Mouse (Mus musculus) MEL (cell line): Measurements from ENCODE around the gene Srebf2. TPM values are rescaled to one million over a fixed set of nuclear protein-coding genes. Genes with fewer than 3 reads are reported as not detected.

ENCODE experiments used
- DNase-seq: peaks from one replicate; pipeline ENCODE4 v3.0.0; 2011; ENCODE audit warnings: low read depth, low spot score
- H3K27ac ChIP-seq: 2 replicates; pipeline ENCODE4 v1.5.1; 2012; ENCODE audit warnings: low read depth, mild to moderate bottlenecking, control low read depth, low read length, moderate library complexity; ENCODE audit not compliant: control insufficient read depth
- H3K27me3 ChIP-seq, 2 experiments: fragments of 150-350 bp in 1 of 2; sonication (generic) in 1 of 2; 2 replicates each; pipeline ENCODE4 v1.6.1; 2012; ENCODE audit warnings: low read length in 2 of 2, mild to moderate bottlenecking in 2 of 2, improper control_type of control experiment in 1 of 2, moderate library complexity in 1 of 2; ENCODE audit not compliant: insufficient read depth in 2 of 2, control insufficient read depth in 1 of 2
- H3K36me3 ChIP-seq, 2 experiments: 2 replicates each; pipeline ENCODE4 v1.6.1; 2012 to 2014; ENCODE audit warnings: low read length in 2 of 2, improper control_type of control experiment in 1 of 2, inconsistent platforms in 1 of 2, mild to moderate bottlenecking in 1 of 2; ENCODE audit not compliant: insufficient read depth in 2 of 2, control insufficient read depth in 1 of 2
- H3K4me1 ChIP-seq, 2 experiments: fragments of 150-350 bp in 1 of 2; sonication (generic) in 1 of 2; 2 replicates each; pipeline ENCODE4 v1.6.1; 2012; ENCODE audit warnings: low read length in 2 of 2, improper control_type of control experiment in 1 of 2, mild to moderate bottlenecking in 1 of 2; ENCODE audit not compliant: insufficient read depth in 2 of 2, control insufficient read depth in 1 of 2
- H3K4me3 ChIP-seq, 2 experiments: fragments of 150-350 bp in 1 of 2; sonication (generic) in 1 of 2; 2 replicates each; pipeline ENCODE4 v1.5.1; 2012; ENCODE audit warnings: low read depth in 2 of 2, low read length in 2 of 2, mild to moderate bottlenecking in 2 of 2, moderate library complexity in 2 of 2, control low read depth in 1 of 2, improper control_type of control experiment in 1 of 2; ENCODE audit not compliant: control insufficient read depth in 1 of 2, insufficient read depth in 1 of 2
- H3K79me2 ChIP-seq: 2 replicates; pipeline ENCODE4 v1.6.1; 2012; ENCODE audit warnings: mild to moderate bottlenecking, low read length, moderate library complexity; ENCODE audit not compliant: control insufficient read depth, poor library complexity, insufficient read depth
- H3K9ac ChIP-seq: 2 replicates; pipeline ENCODE4 v1.6.1; 2012; ENCODE audit warnings: low read depth, mild to moderate bottlenecking, control low read depth, low read length, moderate library complexity; ENCODE audit not compliant: control insufficient read depth, poor library complexity, severe bottlenecking
- H3K9me3 ChIP-seq: fragments of 150-350 bp; sonication (generic); replicated peaks from 2 replicates; pipeline ENCODE4 v1.6.1; 2012; ENCODE audit warnings: mild to moderate bottlenecking, low read length, improper control_type of control experiment, moderate library complexity; ENCODE audit not compliant: insufficient read depth
- CHD1 ChIP-seq: IDR thresholded peaks from 2 replicates; pipeline ENCODE4 v1.6.1; 2012; ENCODE audit warnings: low read depth, mild to moderate bottlenecking, inconsistent platforms, low read length, improper control_type of control experiment
- EP300 ChIP-seq, 2 experiments: IDR thresholded peaks; 2 replicates each; pipeline ENCODE4 v1.6.1; 2011; ENCODE audit warnings: improper control_type of control experiment in 2 of 2, low read length in 2 of 2, low read depth in 1 of 2, mild to moderate bottlenecking in 1 of 2
- GATA1 ChIP-seq: IDR thresholded peaks from 2 replicates; pipeline ENCODE4 v1.6.1; 2011; ENCODE audit warnings: low read depth, low read length, improper control_type of control experiment
- MAZ ChIP-seq: IDR thresholded peaks from 2 replicates; pipeline ENCODE4 v1.6.1; 2012; ENCODE audit warnings: low read depth, mild to moderate bottlenecking, inconsistent platforms, low read length, improper control_type of control experiment
- MEF2A ChIP-seq: IDR thresholded peaks from 2 replicates; pipeline ENCODE4 v1.6.1; 2014; ENCODE audit warnings: low read depth, mild to moderate bottlenecking, inconsistent platforms, low read length, improper control_type of control experiment; ENCODE audit not compliant: poor library complexity, insufficient replicate concordance, severe bottlenecking; ENCODE audit errors: extremely low read depth
- MXI1 ChIP-seq: IDR thresholded peaks from 2 replicates; pipeline ENCODE4 v1.6.1; 2011; ENCODE audit warnings: mild to moderate bottlenecking, low read depth, low read length, improper control_type of control experiment
- MYB ChIP-seq: IDR thresholded peaks from 2 replicates; pipeline ENCODE4 v1.6.1; 2011; ENCODE audit warnings: mild to moderate bottlenecking, low read depth, low read length, improper control_type of control experiment
- POLR2AphosphoS5 ChIP-seq: IDR thresholded peaks from 2 replicates; pipeline ENCODE4 v1.6.1; 2012; ENCODE audit warnings: low read depth, borderline replicate concordance, mild to moderate bottlenecking, inconsistent platforms, low read length, moderate library complexity, mixed read lengths
- RAD21 ChIP-seq: IDR thresholded peaks from 2 replicates; pipeline ENCODE4 v1.6.1; 2011; ENCODE audit warnings: mild to moderate bottlenecking, low read depth, low read length, improper control_type of control experiment
- SIN3A ChIP-seq: IDR thresholded peaks from 2 replicates; pipeline ENCODE4 v1.6.1; 2012; ENCODE audit warnings: low read length, improper control_type of control experiment, inconsistent platforms
- SMC3 ChIP-seq: IDR thresholded peaks from 2 replicates; pipeline ENCODE4 v1.6.1; 2011; ENCODE audit warnings: low read depth, low read length, improper control_type of control experiment
- TAL1 ChIP-seq: IDR thresholded peaks from 2 replicates; pipeline ENCODE4 v1.6.1; 2012; ENCODE audit warnings: mild to moderate bottlenecking, inconsistent platforms, low read length, moderate library complexity, mixed read lengths
- TBP ChIP-seq: IDR thresholded peaks from 2 replicates; pipeline ENCODE4 v1.8.0; 2011; ENCODE audit warnings: low read depth, low read length, improper control_type of control experiment
- TCF12 ChIP-seq: IDR thresholded peaks from 2 replicates; pipeline ENCODE4 v1.6.1; 2014; ENCODE audit warnings: low read depth, mild to moderate bottlenecking, inconsistent platforms, low read length, improper control_type of control experiment, moderate library complexity
- USF2 ChIP-seq, 2 experiments: IDR thresholded peaks; 2 replicates each; pipeline ENCODE4 v1.6.1; 2011 to 2012; ENCODE audit warnings: improper control_type of control experiment in 2 of 2, low read length in 2 of 2, borderline replicate concordance in 1 of 2, inconsistent platforms in 1 of 2, low read depth in 1 of 2, mild to moderate bottlenecking in 1 of 2; ENCODE audit not compliant: insufficient read depth in 1 of 2
- ZKSCAN1 ChIP-seq: IDR thresholded peaks from 2 replicates; pipeline ENCODE4 v1.6.1; 2012; ENCODE audit warnings: low read depth, mild to moderate bottlenecking, inconsistent platforms, low read length, improper control_type of control experiment, moderate library complexity
- ZMIZ1 ChIP-seq: IDR thresholded peaks from 2 replicates; pipeline ENCODE4 v1.6.1; 2012; ENCODE audit warnings: low read depth, mild to moderate bottlenecking, inconsistent platforms, low read length, improper control_type of control experiment, moderate library complexity
- polyA plus RNA-seq, 2 experiments: library from polyadenylated mRNA; stranded (reverse) in 1 of 2; unstranded in 1 of 2; fragments of >175 nt in 1 of 2; fragments of >200 nt in 1 of 2; gene quantifications; 2 replicates each; pipeline versions ENCODE4 v1.2.1 to v1.2.4; 2012; ENCODE audit warnings: low replicate concordance in 2 of 2, low read depth in 1 of 2; ENCODE audit not compliant: insufficient read length in 2 of 2, insufficient read depth in 1 of 2, missing spikeins in 1 of 2
- total RNA-seq: library from RNA; depleted of rRNA; stranded (reverse); fragments of 300-350 nt; gene quantifications from 2 replicates; pipeline ENCODE4 v1.2.3, GENCODE M21; 2012

Srebf2 gene
- total and polyA plus RNA-seq, 3 experiments = 40.5 to 161 TPM; not detected in 1

GRCm38 (mm10) chr15:82148510-82148911 lies 1.5 kb downstream of the Srebf2 start:
- Histone ChIP-seq H3K27me3 (no peaks in the 10 kb centered on the region), H3K4me3 (peak overlapping the region; percentile 70 to 100), H3K9ac (peak overlapping the region; percentile 99), H3K9me3 (no peaks in the 10 kb centered on the region), H3K79me2 (peaks cover 45% of the 10 kb centered on the region), H3K4me1 (peaks cover 0 to 27% of the 10 kb centered on the region in 2 experiments; a peak in 3 of 4 replicates), H3K27ac (peak overlapping the region; percentile 18; the same call in 1 of the 2 replicates), H3K36me3 (peaks cover 0 to 28% of the 10 kb centered on the region in 2 experiments; a peak in 3 of 4 replicates)
- no peak for TF ChIP-seq ZMIZ1
- no peak for TF ChIP-seq RAD21
- TF ChIP-seq SIN3A = peak; percentile 51
- TF ChIP-seq GATA1 = 0 out of 2 replicates have a peak, but pooled peaks have one; percentile 10
- TF ChIP-seq USF2 (IDR thresholded peaks at IDR 0.05; ENCODE audit: borderline replicate concordance in 1 of 2, insufficient read depth in 1 of 2, low read depth in 1 of 2, low read length in 2 of 2) = no peak
- peak; percentile 45; the same call in 1 of the 2 replicates for TF ChIP-seq CHD1
- no peak for TF ChIP-seq MEF2A
- peak; percentile 24; the same call in 1 of the 2 replicates for TF ChIP-seq TBP
- 0 out of 4 replicates have a peak, but pooled peaks of 1 of the 2 experiments have one; percentile 6 for TF ChIP-seq EP300 (IDR thresholded peaks at IDR 0.05; ENCODE audit: low read depth in 1 of 2, low read length in 2 of 2)
- TF ChIP-seq SMC3 = no peak
- TF ChIP-seq POLR2AphosphoS5 = no peak
- peak; percentile 23; the same call in 1 of the 2 replicates for TF ChIP-seq MXI1
- TF ChIP-seq MAZ = no peak
- peak; percentile 60 for DNase-seq

- Histone ChIP-seq H3K27ac (no peak overlapping the region), H3K79me2 (peaks cover 57% of the 10 kb centered on the region), H3K4me3 (no peak overlapping the region), H3K9ac (no peak overlapping the region), H3K4me1 (peaks cover 0 to 24% of the 10 kb centered on the region in 2 experiments; a peak in 3 of 4 replicates), H3K9me3 (no peaks in the 10 kb centered on the region), H3K27me3 (no peaks in the 10 kb centered on the region), H3K36me3 (peaks cover 0 to 27% of the 10 kb centered on the region in 2 experiments; a peak in 3 of 4 replicates)
- no peak for TF ChIP-seq MYB
- TF ChIP-seq TAL1 = no peak
- no peak for DNase-seq
Measured at GRCm38 (mm10) chr15:82150042-82150441, 3.1 kb downstream of the Srebf2 start.

- no peak overlapping the region for H3K9ac ChIP-seq
- peaks cover 0 to 26% of the 10 kb centered on the region in 2 experiments; a peak in 3 of 4 replicates for H3K36me3 ChIP-seq
- H3K27ac ChIP-seq = no peak overlapping the region
- no peaks in the 10 kb centered on the region for H3K27me3 ChIP-seq
- peaks cover 2 to 21% of the 10 kb centered on the region in 2 experiments for H3K4me1 ChIP-seq
- no peaks in the 10 kb centered on the region for H3K9me3 ChIP-seq
- H3K79me2 ChIP-seq = peaks cover 64% of the 10 kb centered on the region
- DNase-seq = no peak
- peak; percentile 79 for TF ChIP-seq ZKSCAN1
- no peak for TF ChIP-seq TCF12
- H3K4me3 ChIP-seq = no peak overlapping the region
Measured at GRCm38 (mm10) chr15:82151176-82151575, 4.2 kb downstream of the Srebf2 start.
